Mouse (Mus musculus): ENCODE results near the gene Cabp4.

GRCm38 (mm10) chr19:4090446-4090845 is 53.4 kb downstream of the Cabp4 start:
- no peak for TF ChIP-seq CTCF (IDR thresholded peaks at IDR 0.05; ENCODE audit: low read depth)
- TF ChIP-seq EP300 (IDR thresholded peaks at IDR 0.05; ENCODE audit: low read depth), result no peak
